Mouse (Mus musculus): ENCODE measurements around the gene Mroh9.

Gene Mroh9

GRCm38 (mm10) chr1:163085570-163085969, at the start of gene Mroh9:
Gene Mroh9 (minus strand): TSS chr1:163085670.
- no peak for DNase-seq (ENCODE audit: low spot score)

GRCm38 (mm10) chr1:163129976-163130375, 44.5 kb upstream of the Mroh9 start:
- no peak for DNase-seq (ENCODE audit: low spot score)

GRCm38 (mm10) chr1:163129129-163129900, 43.8 kb upstream of the Mroh9 start:
- DNase-seq (ENCODE audit: low spot score): no peak

- DNase-seq (ENCODE audit: low spot score): no peak
Observed at GRCm38 (mm10) chr1:163126175-163126881, 40.9 kb upstream of the Mroh9 start.

DNA sequence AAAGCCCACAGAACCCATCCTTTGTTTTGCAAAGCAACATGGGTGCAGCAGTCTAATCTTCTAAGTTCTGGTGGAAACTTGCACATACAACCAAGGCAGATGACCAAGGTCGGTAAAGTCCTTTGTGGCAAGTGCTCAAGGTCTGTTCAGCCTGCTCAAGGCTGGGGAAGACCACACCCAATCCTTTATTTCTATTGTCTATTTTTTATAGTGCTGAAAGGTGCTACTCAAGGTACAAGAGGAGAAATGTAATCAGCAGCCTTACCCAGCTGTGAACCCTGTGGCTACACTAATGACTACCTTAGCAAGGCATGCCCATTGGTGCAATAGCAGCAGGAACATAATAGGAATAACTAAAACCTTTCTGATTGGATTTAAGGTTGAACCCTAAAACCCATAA, 36.9 kb upstream of the Mroh9 start:
- no peak for DNase-seq (ENCODE audit: low spot score)

- DNase-seq (ENCODE audit: low spot score): no peak
Observed at GRCm38 (mm10) chr1:163113461-163114174, 28.1 kb upstream of the Mroh9 start.

- no peak for DNase-seq (ENCODE audit: low spot score)
Observed at GRCm38 (mm10) chr1:163112482-163113164, 27.2 kb upstream of the Mroh9 start.

GRCm38 (mm10) chr1:163104960-163105359, 19.5 kb upstream of the Mroh9 start:
- no peak for DNase-seq (ENCODE audit: low spot score)

DNA sequence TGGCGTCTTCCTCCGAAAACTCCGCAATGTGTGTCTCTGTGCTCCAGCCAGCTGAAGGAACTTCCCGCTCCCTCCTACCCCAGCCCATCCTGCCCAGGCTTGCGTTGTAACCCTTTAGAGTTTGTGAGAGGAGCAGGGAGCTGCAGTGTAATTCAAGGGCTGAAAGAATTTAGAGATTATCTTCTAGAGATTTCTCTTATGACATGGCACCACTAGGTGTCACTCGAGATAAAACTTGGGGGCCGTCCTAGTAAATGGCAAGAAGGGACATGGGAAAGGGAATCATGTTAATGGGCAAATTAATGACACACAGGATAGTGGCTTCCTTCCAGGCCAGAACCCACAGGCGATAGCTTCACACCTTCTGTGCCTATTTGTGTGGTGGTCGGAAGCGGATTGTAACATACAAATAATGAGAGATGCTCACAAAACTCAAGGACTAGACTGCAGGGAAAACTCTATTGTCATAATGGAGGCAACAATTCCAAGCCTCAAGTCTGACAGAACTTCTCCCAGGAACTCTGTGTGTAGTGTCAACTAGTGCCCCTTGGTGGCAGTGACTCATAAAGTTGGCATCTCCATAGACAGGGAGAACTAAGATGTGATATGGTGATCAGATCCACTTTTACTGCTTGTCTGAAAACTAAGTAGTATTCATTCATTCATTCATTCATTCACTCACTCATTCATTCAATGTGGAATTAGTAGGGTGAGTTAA, 6.1 kb upstream of the Mroh9 start:
- DNase-seq (ENCODE audit: low spot score): peak; percentile 42

- DNase-seq (ENCODE audit: low spot score): peak; percentile 79
Observed at GRCm38 (mm10) chr1:163070502-163070901, 15.0 kb downstream of the Mroh9 start.

GRCm38 (mm10) chr1:163060381-163060780, 25.1 kb downstream of the Mroh9 start:
- DNase-seq (ENCODE audit: low spot score): no peak

- DNase-seq (ENCODE audit: low spot score): no peak
Observed at GRCm38 (mm10) chr1:163057363-163057762, 28.1 kb downstream of the Mroh9 start.

- no peak for DNase-seq (ENCODE audit: low spot score)
Observed at GRCm38 (mm10) chr1:163055629-163056028, 29.8 kb downstream of the Mroh9 start.

- no peak for DNase-seq (ENCODE audit: low spot score)
Observed at GRCm38 (mm10) chr1:163023075-163023474, 62.4 kb downstream of the Mroh9 start.

DNA sequence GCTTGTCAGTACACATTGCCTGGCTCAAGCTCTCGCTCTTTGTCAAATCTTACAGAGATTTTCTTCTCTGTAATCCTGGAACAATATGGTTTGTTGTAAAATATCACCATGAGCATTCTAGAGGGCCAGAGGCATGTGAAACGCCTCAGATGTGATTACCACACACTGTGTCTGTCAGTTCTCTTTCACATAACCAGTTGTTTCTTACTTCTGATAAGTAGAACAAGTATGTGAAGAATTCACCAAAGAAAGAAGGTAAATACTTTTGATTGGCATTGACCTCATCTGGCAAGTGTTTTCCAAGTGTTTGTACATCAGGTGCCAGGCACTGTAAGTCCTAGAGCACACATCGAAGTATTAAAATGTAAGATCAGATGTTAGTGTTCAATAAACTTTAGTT, 76.2 kb downstream of the Mroh9 start:
- DNase-seq (ENCODE audit: low spot score): no peak

DNA sequence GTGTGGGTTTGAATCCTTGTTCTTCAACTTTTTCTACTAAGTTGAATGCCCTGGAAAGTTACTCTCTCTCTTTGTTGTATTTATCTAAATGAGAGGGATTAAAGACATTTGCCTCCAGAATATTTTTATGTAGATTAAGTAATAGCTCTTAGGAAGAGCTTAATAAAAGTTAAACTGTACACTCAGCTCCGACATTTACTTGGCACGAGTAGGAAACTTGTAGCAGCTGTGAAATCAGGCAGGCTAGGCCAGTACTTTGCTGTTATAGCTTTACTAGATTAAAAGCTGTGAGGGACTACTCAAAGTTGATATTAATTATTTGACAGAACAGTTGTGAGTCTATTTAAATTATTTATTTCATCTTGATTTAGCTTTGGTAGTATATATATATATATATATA, 82.0 kb downstream of the Mroh9 start:
- DNase-seq (ENCODE audit: low spot score): no peak

- DNase-seq (ENCODE audit: low spot score): no peak
Observed at GRCm38 (mm10) chr1:163001271-163001829, 84.1 kb downstream of the Mroh9 start.

DNA sequence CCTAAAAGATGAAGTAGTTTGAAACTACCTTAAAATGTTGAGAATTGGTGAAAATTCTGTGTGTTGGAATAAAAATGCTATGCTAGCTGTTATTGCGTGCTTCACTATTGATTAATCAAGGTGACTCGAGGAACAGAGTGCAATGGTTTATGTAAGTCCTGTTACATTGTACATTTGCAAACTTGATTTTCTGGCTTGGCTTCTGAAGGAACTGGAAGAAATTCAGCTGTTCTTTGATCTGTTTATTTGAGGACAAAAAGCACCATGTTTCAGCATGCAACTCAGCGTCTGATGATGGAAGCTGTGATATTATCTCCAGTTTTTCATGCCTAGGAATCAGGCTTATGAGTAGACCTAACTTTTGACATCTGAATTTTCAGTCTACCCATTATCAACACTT, 97.9 kb downstream of the Mroh9 start:
- DNase-seq (ENCODE audit: low spot score): no peak

- DNase-seq (ENCODE audit: low spot score): no peak
Observed at GRCm38 (mm10) chr1:162986777-162987176, 98.7 kb downstream of the Mroh9 start.

GRCm38 (mm10) chr1:162986121-162986748, 99.2 kb downstream of the Mroh9 start:
- no peak for DNase-seq (ENCODE audit: low spot score)

- no peak for DNase-seq (ENCODE audit: low spot score)
Observed at GRCm38 (mm10) chr1:162984428-162984827, 101.0 kb downstream of the Mroh9 start, which contains the start of gene Fmo3. Gene Fmo3 (minus strand): TSS chr1:162984528.

All from testis, postnatal 10 days (tissue).